Mouse (Mus musculus): Measurements from ENCODE around the gene Kdm4c.

DNA sequence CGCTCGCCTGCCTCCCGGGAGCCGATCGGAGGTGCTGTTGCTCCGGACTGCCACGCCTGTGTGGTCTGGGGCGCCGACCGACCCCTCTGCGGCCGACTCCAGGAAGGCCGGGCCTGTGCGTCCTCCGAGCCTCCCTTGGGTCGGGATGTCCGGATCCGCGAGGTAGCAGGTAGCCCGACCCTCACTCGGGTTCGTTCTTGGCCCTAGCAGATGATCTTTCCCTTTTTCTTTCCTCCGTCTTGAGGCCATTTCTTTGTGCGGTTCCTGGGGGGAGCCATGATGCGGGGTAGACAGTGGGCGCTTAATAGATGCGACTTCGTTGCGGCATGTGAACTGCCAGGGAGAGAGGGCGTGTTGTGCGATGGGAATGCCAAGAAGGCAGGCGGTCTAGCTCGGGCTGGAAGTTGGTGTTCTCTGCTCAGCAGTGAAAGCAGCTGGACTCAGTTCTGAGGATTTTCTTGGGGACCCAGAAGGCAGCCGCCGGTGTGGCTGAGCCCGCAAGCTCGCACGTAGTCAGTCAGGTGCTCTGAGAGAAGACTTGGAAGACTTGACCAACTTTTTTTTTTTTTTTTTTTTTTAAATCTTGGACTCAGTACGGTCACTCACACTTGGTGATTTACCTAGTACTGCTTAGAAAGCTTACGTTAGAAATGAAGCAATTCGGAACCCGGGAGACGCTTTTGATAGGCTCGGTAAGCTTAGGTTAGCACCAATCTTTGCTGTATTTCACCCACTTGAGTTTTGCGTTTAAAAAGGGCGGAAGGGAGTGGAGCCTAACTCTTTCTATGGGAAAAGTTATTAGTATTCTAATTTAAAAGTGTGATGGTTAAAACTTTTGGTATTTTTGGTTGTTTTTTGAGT lies 10.2 kb downstream of the Kdm4c start:
- no peak for TF ChIP-seq CTCF (IDR thresholded peaks at IDR 0.05; ENCODE audit: borderline replicate concordance, extremely low read depth, insufficient read depth, insufficient read length)
- no peak for TF ChIP-seq POLR2A (IDR thresholded peaks at IDR 0.05; ENCODE audit: borderline replicate concordance, extremely low read depth, insufficient read depth, insufficient read length, poor library complexity, severe bottlenecking)
